Mouse (Mus musculus): ENCODE measurements around the gene Lsm11. TPM values are rescaled to one million over a fixed set of nuclear protein-coding genes. Genes with fewer than 3 reads are reported as not detected.

Gene Lsm11
- total and polyA plus RNA-seq, 2 experiments, result 0.65 to 1.4 TPM

DNA sequence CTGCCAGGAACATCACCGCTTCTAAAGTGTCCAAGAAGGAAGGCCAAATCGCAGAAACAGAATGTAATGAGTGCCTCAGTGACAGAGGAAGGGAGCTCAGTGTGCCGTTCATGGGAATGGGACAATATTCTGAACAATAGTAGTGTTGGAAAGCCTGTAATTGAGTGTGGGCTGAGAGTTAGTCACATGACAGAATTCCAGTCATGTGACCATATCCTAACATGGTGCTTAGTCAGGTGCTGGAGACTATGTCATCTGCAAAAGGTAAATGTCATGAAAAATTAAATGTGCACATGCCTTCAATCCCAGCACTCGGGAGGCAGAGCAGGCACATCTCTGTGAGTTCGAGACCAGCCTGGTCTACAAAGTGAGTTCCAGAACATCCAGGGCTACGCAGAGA lies 26.7 kb downstream of the Lsm11 start:
- 92% methylated on average over 6 of the region's 6 CpGs for WGBS
- Histone ChIP-seq H3K9ac (ENCODE audit: low read depth, low read length) (no peak overlapping the region), H3K36me3 (ENCODE audit: control insufficient read depth, insufficient read depth, low read length) (no peaks in the 10 kb centered on the region), H3K27me3 (ENCODE audit: control insufficient read depth, insufficient read depth, low read length) (no peaks in the 10 kb centered on the region), H3K27ac (replicated peaks; ENCODE audit: insufficient read depth, low read depth, low read length) (no peak overlapping the region), H3K4me1 (ENCODE audit: control insufficient read depth, insufficient read depth, low read length) (no peaks in the 10 kb centered on the region; the same call in 1 of the 2 replicates), H3K79me2 (ENCODE audit: control insufficient read depth, insufficient read depth, low read length) (no peaks in the 10 kb centered on the region), H3K4me3 (ENCODE audit: insufficient read depth, low read depth, low read length) (no peak overlapping the region)
- no peak for TF ChIP-seq POLR2A (IDR thresholded peaks at IDR 0.05; ENCODE audit: extremely low read depth, insufficient read depth, low read length)
- no peak for TF ChIP-seq CTCF (IDR thresholded peaks at IDR 0.05; ENCODE audit: low read depth, low read length)
- no peak for DNase-seq (ENCODE audit: extremely low read depth, low read depth, low spot score)

DNA sequence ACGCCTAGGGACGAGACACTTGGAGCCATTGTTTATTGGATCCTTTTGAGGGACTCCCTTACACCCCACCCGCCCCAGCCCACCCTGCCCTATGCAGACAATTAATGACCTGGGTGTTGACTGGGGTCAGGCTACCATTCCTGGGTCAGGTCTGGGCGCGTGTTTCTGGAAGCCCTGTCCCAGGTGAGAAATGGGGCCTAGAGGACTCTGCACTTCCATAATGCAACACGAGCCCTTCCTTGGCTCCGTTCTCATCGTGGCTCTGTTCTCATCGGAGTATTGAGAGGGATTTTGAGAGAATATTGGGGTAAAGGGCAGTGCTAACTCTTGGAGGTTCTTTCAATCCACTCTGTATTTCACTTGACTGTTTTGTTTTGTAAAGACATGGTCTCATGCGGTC lies 28.5 kb downstream of the Lsm11 start:
- no peaks in the 10 kb centered on the region for H3K27me3 ChIP-seq (ENCODE audit: control insufficient read depth, insufficient read depth, low read length)
- WGBS, result 89% methylated on average over 10 of the region's 10 CpGs
- no peak overlapping the region for H3K4me3 ChIP-seq (ENCODE audit: insufficient read depth, low read depth, low read length)
- no peaks in the 10 kb centered on the region for H3K4me1 ChIP-seq (ENCODE audit: control insufficient read depth, insufficient read depth, low read length)
- no peak for TF ChIP-seq POLR2A (IDR thresholded peaks at IDR 0.05; ENCODE audit: extremely low read depth, insufficient read depth, low read length)
- DNase-seq (ENCODE audit: extremely low read depth, low read depth, low spot score), result no peak
- H3K36me3 ChIP-seq (ENCODE audit: control insufficient read depth, insufficient read depth, low read length), result peaks cover 3% of the 10 kb centered on the region; the same call in 1 of the 2 replicates
- H3K79me2 ChIP-seq (ENCODE audit: control insufficient read depth, insufficient read depth, low read length), result no peaks in the 10 kb centered on the region
- H3K27ac ChIP-seq (replicated peaks; ENCODE audit: insufficient read depth, low read depth, low read length), result no peak overlapping the region
- H3K9ac ChIP-seq (ENCODE audit: low read depth, low read length), result no peak overlapping the region

GRCm38 (mm10) chr11:45910701-45911100 lies 34.0 kb downstream of the Lsm11 start:
- TF ChIP-seq CTCF (IDR thresholded peaks at IDR 0.05; ENCODE audit: low read depth, low read length) (no peak), POLR2A (IDR thresholded peaks at IDR 0.05; ENCODE audit: extremely low read depth, insufficient read depth, low read length) (no peak)
- Histone ChIP-seq H3K79me2 (ENCODE audit: control insufficient read depth, insufficient read depth, low read length) (no peaks in the 10 kb centered on the region), H3K27ac (replicated peaks; ENCODE audit: insufficient read depth, low read depth, low read length) (no peak overlapping the region), H3K27me3 (ENCODE audit: control insufficient read depth, insufficient read depth, low read length) (no peaks in the 10 kb centered on the region), H3K36me3 (ENCODE audit: control insufficient read depth, insufficient read depth, low read length) (peaks cover 44% of the 10 kb centered on the region), H3K4me3 (ENCODE audit: insufficient read depth, low read depth, low read length) (no peak overlapping the region), H3K9ac (ENCODE audit: low read depth, low read length) (no peak overlapping the region), H3K4me1 (ENCODE audit: control insufficient read depth, insufficient read depth, low read length) (no peaks in the 10 kb centered on the region)
- DNase-seq (ENCODE audit: extremely low read depth, low read depth, low spot score), result no peak
- 94% methylated on average over 5 of the region's 5 CpGs for WGBS

DNA sequence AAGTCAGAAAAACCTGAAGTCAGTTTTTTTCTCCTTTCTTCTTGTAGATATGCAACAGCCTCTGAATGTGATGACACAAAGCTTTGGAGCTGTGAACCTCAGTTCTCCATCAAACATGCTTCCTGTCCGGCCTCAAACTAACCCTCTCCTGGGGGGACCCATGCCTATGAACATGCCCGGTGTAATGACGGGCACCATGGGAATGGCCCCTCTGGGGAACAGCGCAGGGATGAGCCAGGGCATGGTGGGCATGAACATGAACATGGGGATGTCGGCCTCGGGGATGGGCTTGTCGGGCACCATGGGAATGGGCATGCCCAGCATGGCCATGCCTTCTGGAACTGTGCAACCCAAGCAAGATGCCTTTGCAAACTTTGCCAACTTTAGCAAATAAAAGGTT lies 35.8 kb downstream of the Lsm11 start:
- Histone ChIP-seq H3K36me3 (ENCODE audit: control insufficient read depth, insufficient read depth, low read length) (peaks cover 48% of the 10 kb centered on the region), H3K4me1 (ENCODE audit: control insufficient read depth, insufficient read depth, low read length) (no peaks in the 10 kb centered on the region), H3K27ac (replicated peaks; ENCODE audit: insufficient read depth, low read depth, low read length) (no peak overlapping the region), H3K79me2 (ENCODE audit: control insufficient read depth, insufficient read depth, low read length) (no peaks in the 10 kb centered on the region), H3K4me3 (ENCODE audit: insufficient read depth, low read depth, low read length) (no peak overlapping the region), H3K27me3 (ENCODE audit: control insufficient read depth, insufficient read depth, low read length) (no peaks in the 10 kb centered on the region), H3K9ac (ENCODE audit: low read depth, low read length) (no peak overlapping the region)
- WGBS, result 99% methylated on average over 7 of the region's 7 CpGs
- DNase-seq (ENCODE audit: extremely low read depth, low read depth, low spot score), result no peak
- TF ChIP-seq CTCF (IDR thresholded peaks at IDR 0.05; ENCODE audit: low read depth, low read length), result no peak
- TF ChIP-seq POLR2A (IDR thresholded peaks at IDR 0.05; ENCODE audit: extremely low read depth, insufficient read depth, low read length), result no peak

DNA sequence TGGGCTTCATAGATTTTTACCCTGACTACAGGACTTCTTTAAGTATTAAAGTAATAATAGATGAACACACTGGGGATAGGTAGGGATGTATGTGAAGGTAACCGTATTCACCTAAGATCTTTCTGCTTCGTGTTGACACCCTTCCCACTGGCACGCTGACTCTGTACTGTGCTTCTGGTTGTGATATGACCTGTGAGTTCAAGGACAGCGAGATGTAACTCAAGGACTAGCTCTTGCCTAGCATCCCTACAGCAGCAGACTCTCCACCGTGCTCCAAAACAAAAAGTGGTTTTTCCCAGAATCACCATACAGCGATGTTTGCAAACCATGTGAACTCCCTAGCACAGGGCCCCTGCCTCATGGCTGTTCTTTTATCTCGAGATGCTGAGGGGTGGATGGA lies 36.7 kb downstream of the Lsm11 start:
- no peaks in the 10 kb centered on the region for H3K27me3 ChIP-seq (ENCODE audit: control insufficient read depth, insufficient read depth, low read length)
- H3K36me3 ChIP-seq (ENCODE audit: control insufficient read depth, insufficient read depth, low read length), result peaks cover 54% of the 10 kb centered on the region
- H3K27ac ChIP-seq (replicated peaks; ENCODE audit: insufficient read depth, low read depth, low read length), result no peak overlapping the region
- H3K4me3 ChIP-seq (ENCODE audit: insufficient read depth, low read depth, low read length), result no peak overlapping the region
- H3K79me2 ChIP-seq (ENCODE audit: control insufficient read depth, insufficient read depth, low read length), result no peaks in the 10 kb centered on the region
- no peak for TF ChIP-seq POLR2A (IDR thresholded peaks at IDR 0.05; ENCODE audit: extremely low read depth, insufficient read depth, low read length)
- no peak for TF ChIP-seq CTCF (IDR thresholded peaks at IDR 0.05; ENCODE audit: low read depth, low read length)
- WGBS, result 86% methylated on average over 7 of the region's 7 CpGs
- H3K9ac ChIP-seq (ENCODE audit: low read depth, low read length), result no peak overlapping the region
- H3K4me1 ChIP-seq (ENCODE audit: control insufficient read depth, insufficient read depth, low read length), result no peaks in the 10 kb centered on the region
- DNase-seq (ENCODE audit: extremely low read depth, low read depth, low spot score), result no peak

- no peak overlapping the region for H3K4me3 ChIP-seq (ENCODE audit: insufficient read depth, low read depth, low read length)
- no peak for DNase-seq (ENCODE audit: extremely low read depth, low read depth, low spot score)
- no peak overlapping the region for H3K9ac ChIP-seq (ENCODE audit: low read depth, low read length)
- WGBS, result 80% methylated on average over 5 of the region's 5 CpGs
- TF ChIP-seq CTCF (IDR thresholded peaks at IDR 0.05; ENCODE audit: low read depth, low read length), result no peak
- no peak for TF ChIP-seq POLR2A (IDR thresholded peaks at IDR 0.05; ENCODE audit: extremely low read depth, insufficient read depth, low read length)
- peaks cover 56% of the 10 kb centered on the region for H3K36me3 ChIP-seq (ENCODE audit: control insufficient read depth, insufficient read depth, low read length)
- H3K27me3 ChIP-seq (ENCODE audit: control insufficient read depth, insufficient read depth, low read length), result no peaks in the 10 kb centered on the region
- no peaks in the 10 kb centered on the region for H3K4me1 ChIP-seq (ENCODE audit: control insufficient read depth, insufficient read depth, low read length)
- no peak overlapping the region for H3K27ac ChIP-seq (replicated peaks; ENCODE audit: insufficient read depth, low read depth, low read length)
- no peaks in the 10 kb centered on the region for H3K79me2 ChIP-seq (ENCODE audit: control insufficient read depth, insufficient read depth, low read length)
These were observed 37.4 kb downstream of the Lsm11 start for GRCm38 (mm10) chr11:45907301-45907700.

All from liver, adult 2 months (tissue).